Mouse (Mus musculus): ENCODE data around the gene Btbd8. TPM values are rescaled to one million over a fixed set of nuclear protein-coding genes. Genes with fewer than 3 reads are reported as not detected.

The Btbd8 gene
- polyA plus RNA-seq, 1 experiment: 17.2 TPM

- Histone ChIP-seq H3K36me3 (ENCODE audit: control insufficient read depth, insufficient read depth, low read length, poor library complexity, severe bottlenecking) (no peaks in the 10 kb centered on the region), H3K27ac (ENCODE audit: insufficient read depth, low read length) (no peak overlapping the region), H3K4me1 (ENCODE audit: control insufficient read depth, insufficient read depth, low read length) (no peaks in the 10 kb centered on the region), H3K9me3 (replicated peaks; ENCODE audit: control insufficient read depth, insufficient read depth, low read length, poor library complexity, severe bottlenecking) (no peaks in the 10 kb centered on the region), H3K27me3 (ENCODE audit: control insufficient read depth, insufficient read depth, low read length, poor library complexity, severe bottlenecking) (no peaks in the 10 kb centered on the region), H3K9ac (ENCODE audit: low read depth, poor library complexity, severe bottlenecking) (no peak overlapping the region), H3K4me3 (ENCODE audit: low read depth, low read length) (no peak overlapping the region)
- TF ChIP-seq POLR2A (IDR thresholded peaks at IDR 0.05; ENCODE audit: insufficient read depth, low read length): no peak
- TF ChIP-seq CTCF (IDR thresholded peaks at IDR 0.05; ENCODE audit: low read depth, low read length): no peak
- no peak for TF ChIP-seq EP300 (IDR thresholded peaks at IDR 0.05; ENCODE audit: insufficient read depth, low read depth, low read length)
These were observed 110.6 kb downstream of the Btbd8 start for GRCm38 (mm10) chr5:107548444-107548843.

GRCm38 (mm10) chr5:107554336-107554735 lies 116.5 kb downstream of the Btbd8 start:
- Histone ChIP-seq H3K27me3 (ENCODE audit: control insufficient read depth, insufficient read depth, low read length, poor library complexity, severe bottlenecking) (no peaks in the 10 kb centered on the region), H3K9me3 (replicated peaks; ENCODE audit: control insufficient read depth, insufficient read depth, low read length, poor library complexity, severe bottlenecking) (no peaks in the 10 kb centered on the region), H3K9ac (ENCODE audit: low read depth, poor library complexity, severe bottlenecking) (no peak overlapping the region), H3K36me3 (ENCODE audit: control insufficient read depth, insufficient read depth, low read length, poor library complexity, severe bottlenecking) (no peaks in the 10 kb centered on the region), H3K4me1 (ENCODE audit: control insufficient read depth, insufficient read depth, low read length) (no peaks in the 10 kb centered on the region), H3K4me3 (ENCODE audit: low read depth, low read length) (no peak overlapping the region), H3K27ac (ENCODE audit: insufficient read depth, low read length) (no peak overlapping the region)
- TF ChIP-seq POLR2A (IDR thresholded peaks at IDR 0.05; ENCODE audit: insufficient read depth, low read length): no peak
- no peak for TF ChIP-seq EP300 (IDR thresholded peaks at IDR 0.05; ENCODE audit: insufficient read depth, low read depth, low read length)
- TF ChIP-seq CTCF (IDR thresholded peaks at IDR 0.05; ENCODE audit: low read depth, low read length): no peak

GRCm38 (mm10) chr5:107556969-107557368 lies 119.2 kb downstream of the Btbd8 start:
- Histone ChIP-seq H3K36me3 (ENCODE audit: control insufficient read depth, insufficient read depth, low read length, poor library complexity, severe bottlenecking) (peaks cover 5% of the 10 kb centered on the region), H3K9me3 (replicated peaks; ENCODE audit: control insufficient read depth, insufficient read depth, low read length, poor library complexity, severe bottlenecking) (no peaks in the 10 kb centered on the region), H3K4me3 (ENCODE audit: low read depth, low read length) (no peak overlapping the region), H3K4me1 (ENCODE audit: control insufficient read depth, insufficient read depth, low read length) (no peaks in the 10 kb centered on the region), H3K27me3 (ENCODE audit: control insufficient read depth, insufficient read depth, low read length, poor library complexity, severe bottlenecking) (no peaks in the 10 kb centered on the region), H3K27ac (ENCODE audit: insufficient read depth, low read length) (no peak overlapping the region), H3K9ac (ENCODE audit: low read depth, poor library complexity, severe bottlenecking) (no peak overlapping the region)
- no peak for TF ChIP-seq POLR2A (IDR thresholded peaks at IDR 0.05; ENCODE audit: insufficient read depth, low read length)
- no peak for TF ChIP-seq EP300 (IDR thresholded peaks at IDR 0.05; ENCODE audit: insufficient read depth, low read depth, low read length)
- TF ChIP-seq CTCF (IDR thresholded peaks at IDR 0.05; ENCODE audit: low read depth, low read length): no peak

Other genes starting within 250 kb of the Btbd8 start
- 6.6 and 8.8 TPM in 2 replicates for gene Tgfbr3, start 148.4 kb upstream of the Btbd8 start, polyA plus RNA-seq (2011; ENCODE audit: insufficient read depth, insufficient read length, low read depth, missing spikeins)
- gene Brdt, start 106.8 kb upstream of the Btbd8 start, polyA plus RNA-seq (2011; ENCODE audit: insufficient read depth, insufficient read length, low read depth, missing spikeins): 0.82 and 1.2 TPM in 2 replicates
- 1.7 and 2.2 TPM in 2 replicates for gene Ephx4, start 35.3 kb upstream of the Btbd8 start, polyA plus RNA-seq (2011; ENCODE audit: insufficient read depth, insufficient read length, low read depth, missing spikeins)
- not detected in 2 replicates for gene Lpcat2b, start 6.4 kb upstream of the Btbd8 start, polyA plus RNA-seq (2011; ENCODE audit: insufficient read depth, insufficient read length, low read depth, missing spikeins)
- gene Gm42669, start 69.6 kb downstream of the Btbd8 start, polyA plus RNA-seq (2011; ENCODE audit: insufficient read depth, insufficient read length, low read depth, missing spikeins): not detected in 2 replicates
- 0.12 and 0.30 TPM in 2 replicates for gene 1700028K03Rik, start 96.7 kb downstream of the Btbd8 start, polyA plus RNA-seq (2011; ENCODE audit: insufficient read depth, insufficient read length, low read depth, missing spikeins)
- 42.9 and 47.0 TPM in 2 replicates for gene Rpap2, start 159.4 kb downstream of the Btbd8 start, polyA plus RNA-seq (2011; ENCODE audit: insufficient read depth, insufficient read length, low read depth, missing spikeins)
- gene Glmn, start 159.9 kb downstream of the Btbd8 start, polyA plus RNA-seq (2011; ENCODE audit: insufficient read depth, insufficient read length, low read depth, missing spikeins): 27.4 and 29.0 TPM in 2 replicates